Mouse (Mus musculus) intestine, embryonic 14.5 days (tissue): ENCODE data around the gene Fam83b. TPM values are rescaled to one million over a fixed set of nuclear protein-coding genes. Genes with fewer than 3 reads are reported as not detected.

Source experiments
- ATAC-seq: fragments of 200-750 bp; cut with Nextera tagmentation; replicated peaks from 2 replicates; pipeline ENCODE4 v1.8.0; 2017; ENCODE audit warnings: low read depth, moderate number of reproducible peaks, moderate TSS enrichment, moderate library complexity; ENCODE audit not compliant: low FRiP score, low TSS enrichment
- DNase-seq: peaks from one replicate; pipeline ENCODE4 v3.0.0-alpha.2; 2018; ENCODE audit warnings: low spot score
- H3K27ac ChIP-seq: fragments of 300-500 bp; sonication (generic); 2 replicates; pipeline ENCODE4 v1.5.1; 2014; ENCODE audit warnings: low read depth, mild to moderate bottlenecking, control low read depth
- H3K27me3 ChIP-seq: fragments of 300-500 bp; sonication (generic); replicated peaks from 2 replicates; pipeline ENCODE4 v1.6.1; 2014; ENCODE audit warnings: low read length, control low read depth; ENCODE audit not compliant: control insufficient read depth, insufficient read depth
- H3K36me3 ChIP-seq: fragments of 300-500 bp; sonication (generic); 2 replicates; pipeline ENCODE4 v1.6.1; 2014; ENCODE audit warnings: low read length, control low read depth; ENCODE audit not compliant: control insufficient read depth, insufficient read depth
- H3K4me1 ChIP-seq: fragments of 300-500 bp; sonication (generic); replicated peaks from 2 replicates; pipeline ENCODE4 v1.6.1; 2014; ENCODE audit warnings: low read length, control low read depth, mixed read lengths; ENCODE audit not compliant: control insufficient read depth, insufficient read depth
- H3K4me2 ChIP-seq: fragments of 300-500 bp; sonication (generic); 2 replicates; pipeline ENCODE4 v1.6.1; 2014; ENCODE audit warnings: low read length
- H3K4me3 ChIP-seq: fragments of 300-500 bp; sonication (generic); 2 replicates; pipeline ENCODE4 v1.5.1; 2014; ENCODE audit warnings: low read depth, low read length, control low read depth, mixed read lengths
- H3K9ac ChIP-seq: fragments of 300-500 bp; sonication (generic); 2 replicates; pipeline ENCODE4 v1.6.1; 2014; ENCODE audit warnings: mild to moderate bottlenecking, low read length
- H3K9me3 ChIP-seq: fragments of 300-500 bp; sonication (generic); 2 replicates; pipeline ENCODE4 v1.6.1; 2016; ENCODE audit warnings: low read length, control low read depth; ENCODE audit not compliant: control insufficient read depth
- WGBS: fragments of 180-500 bp; shearing (Covaris S2); extraction: QIAGEN DNeasy Blood & Tissue Kit; methylation state at CpG from one replicate; pipeline ENCODE4 v1.1.7; 2014; 5-methylcytosine and 5-hydroxymethylcytosine counted together
- polyA plus RNA-seq: library from polyadenylated mRNA; unstranded; fragments of >200 nt; fragmentation: Nextera tagmentation; extraction: Ambion mirVana; gene quantifications from 2 replicates; pipeline ENCODE4 v1.2.1, GENCODE M21; 2014

The Fam83b gene
- 13.6 and 14.5 TPM in 2 replicates for polyA plus RNA-seq

GRCm38 (mm10) chr9:76566515-76567280 lies at the start of gene Fam83b:
Gene Fam83b (minus strand): TSS chr9:76567116.
- Histone ChIP-seq H3K4me1 (peaks cover 8% of the 10 kb centered on the region; the same call in 1 of the 2 replicates), H3K36me3 (no peaks in the 10 kb centered on the region), H3K4me3 (peak within 1 kb of the TSS; percentile 55), H3K9ac (peak within 1 kb of the TSS; percentile 47), H3K27ac (peak within 1 kb of the TSS; percentile 74), H3K9me3 (no peaks in the 10 kb centered on the region), H3K27me3 (no peaks in the 10 kb centered on the region), H3K4me2 (peak within 1 kb of the TSS; percentile 96)
- 1% methylated on average over 40 of the region's 40 CpGs for WGBS
- ATAC-seq (peak; percentile 90), DNase-seq (peak; percentile 79)

- Histone ChIP-seq H3K4me1 (no peaks in the 10 kb centered on the region), H3K9ac (no peak overlapping the region), H3K9me3 (no peaks in the 10 kb centered on the region), H3K27ac (no peak overlapping the region), H3K4me3 (no peak overlapping the region), H3K4me2 (no peak overlapping the region), H3K27me3 (no peaks in the 10 kb centered on the region), H3K36me3 (no peaks in the 10 kb centered on the region)
- DNase-seq (no peak), ATAC-seq (no peak)
- WGBS: 58% methylated on average over 4 of the region's 4 CpGs
Observed at GRCm38 (mm10) chr9:76614165-76614564, 47.2 kb upstream of the Fam83b start.

GRCm38 (mm10) chr9:76603744-76604143 lies 36.8 kb upstream of the Fam83b start:
- no peaks in the 10 kb centered on the region for H3K4me1 ChIP-seq

GRCm38 (mm10) chr9:76602874-76603273 lies 36.0 kb upstream of the Fam83b start:
- Histone ChIP-seq H3K4me3 (no peak overlapping the region), H3K4me1 (no peaks in the 10 kb centered on the region), H3K27me3 (no peaks in the 10 kb centered on the region), H3K4me2 (no peak overlapping the region), H3K9ac (no peak overlapping the region), H3K9me3 (no peaks in the 10 kb centered on the region), H3K36me3 (no peaks in the 10 kb centered on the region), H3K27ac (no peak overlapping the region)
- 64% methylated on average over 2 of the region's 2 CpGs for WGBS
- ATAC-seq (no peak), DNase-seq (no peak)

More at GRCm38 (mm10) chr9:76603744-76604143, 36.8 kb upstream of the Fam83b start:
- ATAC-seq: no peak
- Histone ChIP-seq H3K4me2 (no peak overlapping the region), H3K4me3 (no peak overlapping the region), H3K36me3 (no peaks in the 10 kb centered on the region), H3K27me3 (no peaks in the 10 kb centered on the region), H3K9me3 (no peaks in the 10 kb centered on the region), H3K9ac (no peak overlapping the region), H3K27ac (no peak overlapping the region)
- no peak for DNase-seq
- 71% methylated on average over 5 of the region's 5 CpGs for WGBS

GRCm38 (mm10) chr9:76597395-76597794 lies 30.5 kb upstream of the Fam83b start:
- no peak overlapping the region for H3K4me3 ChIP-seq
- H3K27me3 ChIP-seq: no peaks in the 10 kb centered on the region
- H3K27ac ChIP-seq: no peak overlapping the region
- DNase-seq (no peak), ATAC-seq (no peak)
- WGBS: 71% methylated on average over 4 of the region's 4 CpGs
- no peaks in the 10 kb centered on the region for H3K36me3 ChIP-seq
- H3K9ac ChIP-seq: no peak overlapping the region
- no peaks in the 10 kb centered on the region for H3K9me3 ChIP-seq
- H3K4me1 ChIP-seq: no peaks in the 10 kb centered on the region
- H3K4me2 ChIP-seq: no peak overlapping the region

GRCm38 (mm10) chr9:76593841-76594240 lies 26.9 kb upstream of the Fam83b start:
- Histone ChIP-seq H3K4me2 (no peak overlapping the region), H3K27ac (no peak overlapping the region), H3K27me3 (no peaks in the 10 kb centered on the region), H3K4me1 (no peaks in the 10 kb centered on the region), H3K4me3 (no peak overlapping the region), H3K36me3 (no peaks in the 10 kb centered on the region), H3K9ac (no peak overlapping the region), H3K9me3 (no peaks in the 10 kb centered on the region)
- WGBS: 4% methylated on average over 2 of the region's 2 CpGs
- DNase-seq: no peak
- no peak for ATAC-seq

- Histone ChIP-seq H3K36me3 (no peaks in the 10 kb centered on the region), H3K9ac (no peak overlapping the region), H3K4me3 (no peak overlapping the region), H3K27ac (no peak overlapping the region), H3K4me2 (no peak overlapping the region), H3K4me1 (no peaks in the 10 kb centered on the region), H3K9me3 (no peaks in the 10 kb centered on the region), H3K27me3 (no peaks in the 10 kb centered on the region)
- DNase-seq: no peak
- no peak for ATAC-seq
- 66% methylated on average over 6 of the region's 6 CpGs for WGBS
Observed at GRCm38 (mm10) chr9:76583943-76584342, 17.0 kb upstream of the Fam83b start.

- Histone ChIP-seq H3K4me1 (no peaks in the 10 kb centered on the region), H3K9ac (no peak overlapping the region), H3K4me2 (no peak overlapping the region), H3K9me3 (no peaks in the 10 kb centered on the region), H3K27ac (no peak overlapping the region), H3K27me3 (no peaks in the 10 kb centered on the region), H3K36me3 (no peaks in the 10 kb centered on the region), H3K4me3 (no peak overlapping the region)
- DNase-seq: no peak
- WGBS: 75% methylated on average over 5 of the region's 5 CpGs
- ATAC-seq: 0 out of 2 replicates have a peak, but pooled peaks have one; percentile 43
Observed at GRCm38 (mm10) chr9:76581966-76582365, 15.1 kb upstream of the Fam83b start.

GRCm38 (mm10) chr9:76567281-76567655 lies 352 bp upstream of the Fam83b start:
- Histone ChIP-seq H3K27ac (peak overlapping the region; percentile 74), H3K4me1 (peaks cover 8% of the 10 kb centered on the region; the same call in 1 of the 2 replicates), H3K27me3 (no peaks in the 10 kb centered on the region), H3K4me3 (peak overlapping the region; percentile 55), H3K36me3 (no peaks in the 10 kb centered on the region), H3K4me2 (peak overlapping the region; percentile 96), H3K9me3 (no peaks in the 10 kb centered on the region), H3K9ac (peak overlapping the region; percentile 47)
- no peak; the same call in 1 of the 2 replicates for ATAC-seq
- WGBS: 3% methylated on average over 13 of the region's 13 CpGs
- no peak for DNase-seq
